Mouse (Mus musculus): ENCODE results near the gene Ncam1.

DNA sequence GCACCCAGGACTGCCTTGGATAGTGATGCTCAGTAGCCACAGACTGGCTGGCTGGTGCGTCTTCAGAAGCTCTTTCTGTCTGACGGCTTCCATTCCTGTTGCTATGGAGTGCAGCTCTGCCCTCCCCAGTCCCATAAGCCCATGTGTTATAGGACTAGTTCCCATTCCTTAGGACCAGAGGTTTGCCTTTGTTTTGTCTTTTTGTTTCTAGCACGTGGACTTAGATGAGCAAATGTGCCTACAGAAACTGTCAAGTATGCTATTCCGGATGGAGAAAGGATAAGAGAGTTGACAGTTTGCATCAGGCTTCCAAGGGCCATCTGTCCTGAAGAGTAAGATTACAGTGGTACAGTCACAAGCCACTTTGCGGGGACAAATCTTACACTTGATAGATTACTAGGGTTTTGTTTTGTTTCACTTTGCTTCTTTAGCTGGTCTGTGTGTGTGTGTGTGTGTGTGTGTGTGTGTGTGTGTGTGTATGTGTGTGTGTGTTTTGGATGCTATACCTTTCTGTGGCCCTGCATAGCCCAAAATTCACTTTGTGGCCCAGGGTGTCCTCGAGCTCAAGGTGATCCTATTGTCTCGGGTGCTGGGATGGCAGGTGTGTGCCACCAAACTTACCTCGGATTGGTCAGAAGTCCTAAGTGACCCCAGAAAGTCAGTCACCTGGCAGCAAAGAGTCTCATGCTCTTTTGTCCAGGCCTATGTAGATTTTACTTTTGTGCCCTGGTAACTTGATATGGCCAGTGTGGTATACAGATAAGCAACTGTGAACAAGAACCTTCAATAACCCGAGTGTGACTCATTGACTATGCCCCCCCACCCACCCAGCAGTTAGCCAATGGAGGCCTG is 311.7 kb downstream of the Ncam1 start:
- TF ChIP-seq FLI1 (IDR thresholded peaks at IDR 0.05; ENCODE audit: low read length) (no peak), GATA1 (IDR thresholded peaks at IDR 0.05; ENCODE audit: borderline replicate concordance, low read length) (no peak)

Data from megakaryocyte, embryonic 14.5 days (primary cell).